In the genomic region with DNA sequence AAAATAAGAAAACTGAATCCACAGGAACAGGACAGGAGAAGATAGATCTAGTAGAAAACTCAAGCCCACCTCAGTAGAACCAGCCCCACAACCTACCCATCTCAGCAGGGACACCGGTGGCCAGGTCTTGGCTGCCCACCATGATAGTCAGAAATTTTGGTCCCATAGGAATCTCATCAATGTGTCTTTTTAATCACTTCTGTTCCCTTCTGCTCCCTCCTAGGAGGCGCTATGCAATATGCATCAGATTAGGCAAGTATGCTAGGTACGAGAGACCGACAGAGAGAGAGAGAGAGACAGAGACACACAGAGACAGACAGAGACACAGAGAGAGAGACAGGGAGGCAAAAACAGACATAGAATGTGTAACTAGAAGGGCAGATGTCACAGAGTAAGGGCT, we compare ENCODE assay signal across 45 mouse cellular contexts. TPM values are rescaled to one million over a fixed set of nuclear protein-coding genes. Genes with fewer than 3 reads are reported as not detected.
"Had no signal": no experiment of that assay in that cellular context is flagged by ENCODE, and none has a peak within 500 bp of the region (broad histone marks: within the 10 kb centered on the region; RNA-seq: fewer than 3 reads in every experiment).

No protein-coding gene starts in this region.

- H3K4me1 ChIP-seq: limb, embryonic 10.5 days; limb, embryonic 12.5 days; limb, embryonic 13.5 days; limb, embryonic 15.5 days; liver, embryonic 12.5 days; liver, embryonic 13.5 days; liver, embryonic 15.5 days; lung, embryonic 15.5 days; megakaryocyte, embryonic 14.5 days; midbrain, embryonic 10.5 days; midbrain, embryonic 12.5 days; midbrain, embryonic 13.5 days; midbrain, embryonic 15.5 days had no signal

- H3K36me3 ChIP-seq: limb, embryonic 10.5 days; limb, embryonic 12.5 days; limb, embryonic 13.5 days; limb, embryonic 15.5 days; liver, embryonic 12.5 days; liver, embryonic 13.5 days; liver, embryonic 15.5 days; lung, embryonic 15.5 days; midbrain, embryonic 10.5 days; midbrain, embryonic 12.5 days; midbrain, embryonic 13.5 days; midbrain, embryonic 15.5 days had no signal

- H3K27me3 ChIP-seq: limb, embryonic 12.5 days; limb, embryonic 13.5 days; limb, embryonic 15.5 days; liver, embryonic 12.5 days; liver, embryonic 13.5 days; lung, embryonic 15.5 days; megakaryocyte, embryonic 14.5 days; midbrain, embryonic 12.5 days; midbrain, embryonic 13.5 days; midbrain, embryonic 15.5 days had no signal

- H3K9ac ChIP-seq: limb, embryonic 12.5 days; limb, embryonic 13.5 days; limb, embryonic 15.5 days; liver, embryonic 12.5 days; liver, embryonic 13.5 days; liver, embryonic 14.5 days; liver, embryonic 15.5 days; liver, postnatal 0 days; lung, embryonic 14.5 days; lung, embryonic 15.5 days; midbrain, embryonic 12.5 days; midbrain, embryonic 13.5 days; midbrain, embryonic 15.5 days had no signal

- H3K4me3 ChIP-seq: limb, embryonic 10.5 days; limb, embryonic 12.5 days; limb, embryonic 13.5 days; limb, embryonic 15.5 days; liver, embryonic 12.5 days; liver, embryonic 13.5 days; liver, embryonic 15.5 days; lung, embryonic 15.5 days; megakaryocyte, embryonic 14.5 days; midbrain, embryonic 10.5 days; midbrain, embryonic 12.5 days; midbrain, embryonic 13.5 days; midbrain, embryonic 15.5 days; myocyte had no signal

- DNase-seq: left cerebral cortex, postnatal 4 days; liver; liver, embryonic 13.5 days; liver, postnatal 0 days; lung, adult 18-20 months; lung, adult 2 months; lung, embryonic 14.5 days; lung, postnatal 10 days; lung, postnatal 14 days; lung, postnatal 36 days; lung, postnatal 4 days; midbrain, embryonic 14.5 days had no signal

- H3K27ac ChIP-seq: limb, embryonic 10.5 days; limb, embryonic 12.5 days; limb, embryonic 13.5 days; limb, embryonic 15.5 days; liver, embryonic 12.5 days; liver, embryonic 13.5 days; liver, embryonic 14.5 days; liver, embryonic 15.5 days; lung, embryonic 15.5 days; macrophage; midbrain, embryonic 10.5 days; midbrain, embryonic 12.5 days; midbrain, embryonic 13.5 days; midbrain, embryonic 15.5 days had no signal

- H3K9me3 ChIP-seq: limb, embryonic 10.5 days; limb, embryonic 12.5 days; limb, embryonic 13.5 days; limb, embryonic 15.5 days; liver, embryonic 12.5 days; liver, embryonic 13.5 days; liver, embryonic 15.5 days; lung, embryonic 15.5 days; megakaryocyte, embryonic 14.5 days; midbrain, embryonic 10.5 days; midbrain, embryonic 12.5 days; midbrain, embryonic 13.5 days; midbrain, embryonic 15.5 days had no signal

RNA-seq across cellular contexts. Expression of a gene that starts 19.1 kb away (rescaled TPM):
- total RNA-seq: left cerebral cortex, adult 8-10 months; left cerebral cortex, postnatal 10 days; left cerebral cortex, postnatal 14 days; left cerebral cortex, postnatal 25 days; left cerebral cortex, postnatal 36 days; left cerebral cortex, postnatal 4 days; liver, adult 2 months; megakaryocyte progenitor cell, adult 5-6 weeks; megakaryocyte, adult 5-6 weeks; megakaryocyte-erythroid progenitor cell, adult 5-6 weeks; midbrain, postnatal 0 days; monocyte, adult 5-6 weeks had no signal
- polyA plus RNA-seq: limb, embryonic 10.5 days; limb, embryonic 11.5 days; limb, embryonic 12.5 days; limb, embryonic 14.5 days; liver, adult 2 months; liver, embryonic 11.5 days; liver, embryonic 12.5 days; liver, embryonic 13.5 days; liver, embryonic 14.5 days; liver, embryonic 15.5 days; liver, embryonic 16.5 days; liver, postnatal 0 days; lung, adult 2 months; lung, embryonic 14.5 days; lung, embryonic 15.5 days; macrophage; midbrain, embryonic 10.5 days; midbrain, embryonic 11.5 days; midbrain, embryonic 12.5 days; midbrain, embryonic 13.5 days; midbrain, embryonic 14.5 days; midbrain, embryonic 15.5 days; midbrain, embryonic 16.5 days; midbrain, postnatal 0 days had no signal

RNA-seq across cellular contexts. Expression of a gene that starts 30.6 kb away (rescaled TPM):
- total RNA-seq: left cerebral cortex, adult 8-10 months; left cerebral cortex, postnatal 10 days; left cerebral cortex, postnatal 14 days; left cerebral cortex, postnatal 25 days; left cerebral cortex, postnatal 36 days; megakaryocyte progenitor cell, adult 5-6 weeks; megakaryocyte, adult 5-6 weeks; megakaryocyte-erythroid progenitor cell, adult 5-6 weeks; monocyte, adult 5-6 weeks had no signal
- polyA plus RNA-seq: limb, embryonic 10.5 days; limb, embryonic 11.5 days; limb, embryonic 12.5 days; limb, embryonic 13.5 days; limb, embryonic 15.5 days; liver, adult 2 months; liver, embryonic 12.5 days; liver, embryonic 13.5 days; liver, embryonic 16.5 days; liver, postnatal 0 days; lung, postnatal 0 days; macrophage; midbrain, embryonic 10.5 days; midbrain, embryonic 11.5 days; midbrain, embryonic 12.5 days had no signal

RNA-seq across cellular contexts. Expression of a gene that starts 35.9 kb away (rescaled TPM):
- total RNA-seq: liver, adult 2 months; megakaryocyte progenitor cell, adult 5-6 weeks; megakaryocyte, adult 5-6 weeks; megakaryocyte-erythroid progenitor cell, adult 5-6 weeks had no signal
- polyA plus RNA-seq: liver, adult 2 months; liver, embryonic 12.5 days; macrophage; midbrain, embryonic 13.5 days; midbrain, embryonic 14.5 days had no signal
